Mouse (Mus musculus) liver, embryonic 11.5 days (tissue): ENCODE measurements around the gene Ift172. TPM values are rescaled to one million over a fixed set of nuclear protein-coding genes. Genes with fewer than 3 reads are reported as not detected.
"Not testable (repeated sequence)": the region's sequence is repeated elsewhere in the genome, so short reads cannot be mapped to it uniquely, and the experiment has no call there.

Source experiments
- ATAC-seq: fragments of 200-750 bp; cut with Nextera tagmentation; replicated peaks from 2 replicates; pipeline ENCODE4 v1.8.0; 2017; ENCODE audit warnings: moderate number of reproducible peaks, mild to moderate bottlenecking, moderate TSS enrichment, moderate library complexity; ENCODE audit not compliant: low FRiP score
- DNase-seq: peaks from one replicate; pipeline ENCODE4 v3.0.0-alpha.2; 2017; ENCODE audit warnings: low spot score
- H3K27ac ChIP-seq: fragments of 300-500 bp; sonication (generic); 2 replicates; pipeline ENCODE4 v1.5.1; 2014; ENCODE audit warnings: mild to moderate bottlenecking, low read depth, low read length, control low read depth
- H3K27me3 ChIP-seq: fragments of 300-500 bp; sonication (generic); replicated peaks from 2 replicates; pipeline ENCODE4 v1.6.1; 2014; ENCODE audit warnings: low read length, mixed read lengths; ENCODE audit not compliant: control insufficient read depth, insufficient read depth
- H3K36me3 ChIP-seq: fragments of 300-500 bp; sonication (generic); 2 replicates; pipeline ENCODE4 v1.6.1; 2014; ENCODE audit warnings: mild to moderate bottlenecking, low read length, moderate library complexity, mixed read lengths; ENCODE audit not compliant: control insufficient read depth, insufficient read depth
- H3K4me1 ChIP-seq: fragments of 300-500 bp; sonication (generic); replicated peaks from 2 replicates; pipeline ENCODE4 v1.6.1; 2014; ENCODE audit warnings: low read length, mixed read lengths; ENCODE audit not compliant: control insufficient read depth, insufficient read depth
- H3K4me2 ChIP-seq: fragments of 300-500 bp; sonication (generic); 2 replicates; pipeline ENCODE4 v1.6.1; 2014; ENCODE audit warnings: mild to moderate bottlenecking, control low read depth, moderate library complexity
- H3K4me3 ChIP-seq: fragments of 300-500 bp; sonication (generic); 2 replicates; pipeline ENCODE4 v1.5.1; 2014; ENCODE audit warnings: low read depth, low read length, control low read depth
- H3K9ac ChIP-seq: fragments of 300-500 bp; sonication (generic); 2 replicates; pipeline ENCODE4 v1.6.1; 2014; ENCODE audit warnings: low read depth, low read length, control low read depth
- H3K9me3 ChIP-seq: fragments of 300-500 bp; sonication (generic); 2 replicates; pipeline ENCODE4 v1.6.1; 2016; ENCODE audit warnings: low read length, inconsistent platforms, mixed read lengths; ENCODE audit not compliant: control insufficient read depth
- WGBS: fragments of 180-500 bp; shearing (Covaris S2); extraction: QIAGEN DNeasy Blood & Tissue Kit; methylation state at CpG from one replicate; pipeline ENCODE4 v1.1.7; 2014; 5-methylcytosine and 5-hydroxymethylcytosine counted together
- polyA plus RNA-seq: library from polyadenylated mRNA; unstranded; fragments of >200 nt; fragmentation: Nextera tagmentation; extraction: Ambion mirVana; gene quantifications from 2 replicates; pipeline ENCODE4 v1.2.1, GENCODE M21; 2014

Gene Ift172
- polyA plus RNA-seq, 1 experiment from 2014 or later = 17.4 TPM

GRCm38 (mm10) chr5:31216554-31216953 is 74.4 kb downstream of the Ift172 start:
- H3K4me1 ChIP-seq = not testable (repeated sequence)

GRCm38 (mm10) chr5:31204421-31204820 is 86.5 kb downstream of the Ift172 start:
- Histone ChIP-seq H3K4me1 (peaks cover 20% of the 10 kb centered on the region), H3K4me3 (no peak overlapping the region), H3K36me3 (peaks cover 45% of the 10 kb centered on the region), H3K27me3 (no peaks in the 10 kb centered on the region), H3K4me2 (no peak overlapping the region), H3K27ac (no peak overlapping the region), H3K9ac (no peak overlapping the region), H3K9me3 (peaks cover 5% of the 10 kb centered on the region)
- ATAC-seq (no peak), DNase-seq (no peak)
- 92% methylated on average over 6 of the region's 6 CpGs for WGBS

More at GRCm38 (mm10) chr5:31216554-31216953, 74.4 kb downstream of the Ift172 start:
- not testable (repeated sequence) for H3K4me2 ChIP-seq, H3K4me3 ChIP-seq, H3K9ac ChIP-seq, ATAC-seq, H3K27ac ChIP-seq, H3K9me3 ChIP-seq, H3K36me3 ChIP-seq, DNase-seq, H3K27me3 ChIP-seq
- 74% methylated on average over 6 of the region's 6 CpGs for WGBS

- H3K4me2 ChIP-seq = no peak overlapping the region
- no peak overlapping the region for H3K27ac ChIP-seq
- no peak overlapping the region for H3K9ac ChIP-seq
- peaks cover 20% of the 10 kb centered on the region for H3K4me1 ChIP-seq
- H3K4me3 ChIP-seq = no peak overlapping the region
- H3K9me3 ChIP-seq = peaks cover 5% of the 10 kb centered on the region
- ATAC-seq (no peak), DNase-seq (no peak)
- H3K27me3 ChIP-seq = no peaks in the 10 kb centered on the region
- peaks cover 51% of the 10 kb centered on the region for H3K36me3 ChIP-seq
- WGBS = 88% methylated on average over 2 of the region's 2 CpGs
These were observed 87.0 kb downstream of the Ift172 start for GRCm38 (mm10) chr5:31203866-31204265.

Other genes with a start within 250 kb of the Ift172 start
- gene Atraid, start 242.8 kb downstream of the Ift172 start, polyA plus RNA-seq = 68.5 and 72.4 TPM in 2 replicates
- gene Slc5a6, start 242.2 kb downstream of the Ift172 start, polyA plus RNA-seq = 9.3 and 10.3 TPM in 2 replicates
- gene Cad, start 236.3 kb downstream of the Ift172 start, polyA plus RNA-seq = 65.0 and 66.0 TPM in 2 replicates
- gene Dnajc5g, start 184.8 kb downstream of the Ift172 start, polyA plus RNA-seq = not detected in 2 replicates
- 1.1 and 1.4 TPM in 2 replicates for gene Slc30a3, start 182.9 kb downstream of the Ift172 start, polyA plus RNA-seq
- 0.43 TPM in 1 of 2 replicates, not detected in the other for gene Trim54, start 174.4 kb downstream of the Ift172 start, polyA plus RNA-seq
- gene Ucn, start 152.3 kb downstream of the Ift172 start, polyA plus RNA-seq = not detected in 2 replicates
- gene Mpv17, start 136.9 kb downstream of the Ift172 start, polyA plus RNA-seq = 40.9 and 50.4 TPM in 2 replicates
- 0.64 and 1.5 TPM in 2 replicates for gene Gm29609, start 111.2 kb downstream of the Ift172 start, polyA plus RNA-seq
- gene Gtf3c2, start 111.0 kb downstream of the Ift172 start, polyA plus RNA-seq = 77.2 and 79.5 TPM in 2 replicates
- gene Snx17, start 97.9 kb downstream of the Ift172 start, polyA plus RNA-seq = 87.6 and 94.7 TPM in 2 replicates
- gene Eif2b4, start 97.7 kb downstream of the Ift172 start, polyA plus RNA-seq = 93.2 and 98.1 TPM in 2 replicates
- 4.7 and 6.2 TPM in 2 replicates for gene Zfp513, start 88.8 kb downstream of the Ift172 start, polyA plus RNA-seq
- gene Ppm1g, start 70.4 kb downstream of the Ift172 start, polyA plus RNA-seq = 220 and 242 TPM in 2 replicates
- 95.6 and 98.1 TPM in 2 replicates for gene Nrbp1, start 50.3 kb downstream of the Ift172 start, polyA plus RNA-seq
- 0.36 TPM in 1 of 2 replicates, not detected in the other for gene Gm9970, start 49.9 kb downstream of the Ift172 start, polyA plus RNA-seq
- 11.6 and 12.0 TPM in 2 replicates for gene Krtcap3, start 39.4 kb downstream of the Ift172 start, polyA plus RNA-seq
- 24.2 TPM in 2 replicates for gene Fndc4, start 5.0 kb upstream of the Ift172 start, polyA plus RNA-seq
- gene Gckr, start 6.3 kb upstream of the Ift172 start, polyA plus RNA-seq = 11.3 and 12.1 TPM in 2 replicates
- gene Zfp512, start 161.3 kb upstream of the Ift172 start, polyA plus RNA-seq = 39.7 and 40.9 TPM in 2 replicates
- gene 4930548H24Rik, start 194.6 kb upstream of the Ift172 start, polyA plus RNA-seq = 0.14 TPM in 1 of 2 replicates, not detected in the other
- gene Gpn1, start 203.6 kb upstream of the Ift172 start, polyA plus RNA-seq = 50.3 and 55.3 TPM in 2 replicates
- 25.7 and 32.9 TPM in 2 replicates for gene Slc4a1ap, start 235.9 kb upstream of the Ift172 start, polyA plus RNA-seq
- gene Supt7l, start 236.7 kb upstream of the Ift172 start, polyA plus RNA-seq = 18.5 and 18.6 TPM in 2 replicates